In genomic region chr2:144188485-144188884, GRCm38 (mm10) we compare ENCODE assay signal across 18 mouse cellular contexts.
DNase-seq lines count a peak whose midpoint lies in the region; ATAC-seq and TF ChIP-seq lines count a peak whose summit lies in the region.
"Had no signal": no experiment of that assay in that cellular context is flagged by ENCODE, and none has a peak within 500 bp of the region (broad histone marks: within the 10 kb centered on the region; RNA-seq: fewer than 3 reads in every experiment).

No protein-coding gene starts in this region.

- H3ac ChIP-seq in C2C12 (ENCODE audit: control insufficient read depth, insufficient read length, low read depth), result peak overlapping the region; percentile 51

- no peaks in the 10 kb centered on the region for H3K27me3 ChIP-seq in kidney, embryonic 14.5 days (ENCODE audit: control insufficient read depth, insufficient read depth, low read length)
- H3K27me3 ChIP-seq in C2C12 (ENCODE audit: control insufficient read depth, insufficient read depth, insufficient read length), result no peaks in the 10 kb centered on the region
- H3K27me3 ChIP-seq in limb, embryonic 12.5 days, result no peaks in the 10 kb centered on the region
- H3K27me3 ChIP-seq: liver, embryonic 15.5 days had no signal

- 0 out of 2 replicates have a peak, but pooled peaks cover 3% of the 10 kb centered on the region for H3K4me1 ChIP-seq in kidney, embryonic 14.5 days (ENCODE audit: control insufficient read depth, insufficient read depth, low read length)
- peaks cover 16% of the 10 kb centered on the region for H3K4me1 ChIP-seq in bone marrow macrophage, adult 2 months (ENCODE audit: control insufficient read depth, insufficient read depth, low read length)
- peaks cover 15% of the 10 kb centered on the region for H3K4me1 ChIP-seq in limb, embryonic 12.5 days (replicated peaks)

- intact Hi-C loops in heart, postnatal 10 days (cut with DNase I), result no loop called here

- H3K9me3 ChIP-seq in kidney, embryonic 14.5 days (ENCODE audit: control insufficient read depth, low read length), result no peaks in the 10 kb centered on the region
- no peaks in the 10 kb centered on the region for H3K9me3 ChIP-seq in limb, embryonic 12.5 days
- H3K9me3 ChIP-seq: G1E; limb, embryonic 13.5 days; liver, embryonic 15.5 days; midbrain, embryonic 10.5 days had no signal

- no peak for DNase-seq in kidney, adult 9 months
- no peak for DNase-seq in natural killer cell, adult 2 months (ENCODE audit: low spot score in 2 of 2)
- DNase-seq in adrenal gland, adult 8-10 months, result no peak
- no peak for DNase-seq in heart, postnatal 10 days
- DNase-seq: cerebellum, postnatal 14 days; gastrocnemius, postnatal 25 days; kidney, postnatal 14 days; lung, postnatal 14 days; right cerebral cortex, postnatal 14 days; thymus, postnatal 25 days had no signal

- H3K27ac ChIP-seq in kidney, embryonic 14.5 days (ENCODE audit: low read depth, low read length), result peak overlapping the region; percentile 37; the same call in 1 of the 2 replicates
- peak overlapping the region; percentile 41 for H3K27ac ChIP-seq in bone marrow macrophage, adult 2 months (ENCODE audit: insufficient read depth, low read depth, low read length)
- H3K27ac ChIP-seq in limb, embryonic 12.5 days, result peak overlapping the region; percentile 59; the same call in 1 of the 2 replicates
- H3K27ac ChIP-seq: limb, embryonic 13.5 days; liver, embryonic 15.5 days; midbrain, embryonic 10.5 days had no signal

- H3K79me2 ChIP-seq in C2C12 (ENCODE audit: control insufficient read depth, insufficient read depth), result no peaks in the 10 kb centered on the region

- H3K36me3 ChIP-seq in kidney, embryonic 14.5 days (ENCODE audit: control insufficient read depth, insufficient read depth, low read length), result no peaks in the 10 kb centered on the region
- no peaks in the 10 kb centered on the region for H3K36me3 ChIP-seq in C2C12 (ENCODE audit: control insufficient read depth, insufficient read depth)
- H3K36me3 ChIP-seq in limb, embryonic 12.5 days, result no peaks in the 10 kb centered on the region
- H3K36me3 ChIP-seq: G1E; limb, embryonic 13.5 days; liver, embryonic 15.5 days; midbrain, embryonic 10.5 days had no signal

- no peak for TF ChIP-seq POLR2A in bone marrow macrophage, adult 2 months (IDR thresholded peaks at IDR 0.05; ENCODE audit: borderline replicate concordance, low read depth, low read length)

- 29% methylated on average over 4 of the region's 4 CpGs for WGBS in kidney, embryonic 14.5 days
- 11% methylated on average over 4 of the region's 4 CpGs for WGBS in limb, embryonic 12.5 days

- no peak overlapping the region for H3K4me2 ChIP-seq in kidney, embryonic 14.5 days (replicated peaks; ENCODE audit: low read depth, low read length)
- no peak overlapping the region for H3K4me2 ChIP-seq in limb, embryonic 12.5 days
- H3K4me2 ChIP-seq: limb, embryonic 13.5 days; liver, embryonic 15.5 days had no signal

- no peak for ATAC-seq in kidney, embryonic 14.5 days (ENCODE audit: low FRiP score, low TSS enrichment)
- ATAC-seq in limb, embryonic 12.5 days (ENCODE audit: insufficient number of reproducible peaks, insufficient read depth, low FRiP score, low TSS enrichment, low read depth), result no peak

- H3K79me3 ChIP-seq in C2C12 (ENCODE audit: low read depth), result no peaks in the 10 kb centered on the region

- TF ChIP-seq CTCF in C2C12 (IDR thresholded peaks at IDR 0.05; ENCODE audit: control insufficient read depth, insufficient read depth, insufficient read length), result no peak
- no peak for TF ChIP-seq CTCF in bone marrow macrophage, adult 2 months (IDR thresholded peaks at IDR 0.05; ENCODE audit: low read depth, low read length)

- H3K9ac ChIP-seq in kidney, embryonic 14.5 days (ENCODE audit: low read depth, low read length), result no peak overlapping the region
- H3K9ac ChIP-seq in limb, embryonic 12.5 days (replicated peaks), result no peak overlapping the region
- H3K9ac ChIP-seq: limb, embryonic 13.5 days; liver, embryonic 15.5 days had no signal

- no peak overlapping the region for H3K4me3 ChIP-seq in kidney, embryonic 14.5 days (ENCODE audit: low read length)
- H3K4me3 ChIP-seq in C2C12 (ENCODE audit: insufficient read depth, poor library complexity, severe bottlenecking), result no peak overlapping the region
- no peak overlapping the region for H3K4me3 ChIP-seq in bone marrow macrophage, adult 2 months (ENCODE audit: insufficient read depth, low read length)
- no peak overlapping the region for H3K4me3 ChIP-seq in limb, embryonic 12.5 days (replicated peaks)
- H3K4me3 ChIP-seq: limb, embryonic 13.5 days; liver, embryonic 15.5 days; midbrain, embryonic 10.5 days had no signal

TF ChIP-seq in C2C12, 6 proteins besides CTCF, POLR2A, EP300 and RAD21:
- TF ChIP-seq MYOD1 (IDR thresholded peaks at IDR 0.05; ENCODE audit: control insufficient read depth, insufficient read length, low read depth) (no peak), MAX (IDR thresholded peaks at IDR 0.05) (no peak), USF1 (IDR thresholded peaks at IDR 0.05; ENCODE audit: low read depth) (no peak), FOSL1 (IDR thresholded peaks at IDR 0.05; ENCODE audit: insufficient read depth, low read length, poor library complexity, severe bottlenecking) (no peak), CEBPB (IDR thresholded peaks at IDR 0.05; ENCODE audit: low read depth) (no peak), MYOG (IDR thresholded peaks at IDR 0.05; ENCODE audit: control insufficient read depth, extremely low read depth, insufficient read length) (no peak)
